Mouse (Mus musculus): ENCODE data around the gene Chd3. TPM values are rescaled to one million over a fixed set of nuclear protein-coding genes. Genes with fewer than 3 reads are reported as not detected.

The Chd3 gene
- polyA plus RNA-seq (2015; fragmentation: Nextera tagmentation; extraction: Ambion mirVana), result 56.9 and 60.3 TPM in 2 replicates

- Histone ChIP-seq H3K27me3 (ENCODE audit: control insufficient read depth, insufficient read depth, low read depth, low read length) (no peaks in the 10 kb centered on the region), H3K4me3 (ENCODE audit: low read length) (peak within 1 kb of the TSS; percentile 90), H3K4me1 (replicated peaks; ENCODE audit: control insufficient read depth, insufficient read depth, low read length) (peaks cover 45% of the 10 kb centered on the region), H3K9me3 (ENCODE audit: control insufficient read depth, low read length) (no peaks in the 10 kb centered on the region), H3K27ac (ENCODE audit: low read length) (peak within 1 kb of the TSS; percentile 100), H3K4me2 (ENCODE audit: low read depth, low read length) (peak within 1 kb of the TSS; percentile 94), H3K9ac (ENCODE audit: low read length) (peak within 1 kb of the TSS; percentile 100), H3K36me3 (ENCODE audit: control insufficient read depth, insufficient read depth, low read length) (peaks cover 7% of the 10 kb centered on the region)
- no peak for ATAC-seq (ENCODE audit: low read depth)
- 1% methylated on average over 11 of the region's 34 CpGs for WGBS
Observed at GRCm38 (mm10) chr11:69369215-69369989, at the start of gene Chd3. Gene Chd3, minus strand, starts transcription at chr11:69369406.

GRCm38 (mm10) chr11:69417449-69418384, 48.5 kb upstream of the Chd3 start:
- H3K27ac ChIP-seq (ENCODE audit: low read length), result peak overlapping the region; percentile 99
- peak; percentile 51 for ATAC-seq (ENCODE audit: low read depth)
- H3K9me3 ChIP-seq (ENCODE audit: control insufficient read depth, low read length), result no peaks in the 10 kb centered on the region
- peaks cover 56% of the 10 kb centered on the region for H3K4me1 ChIP-seq (replicated peaks; ENCODE audit: control insufficient read depth, insufficient read depth, low read length)
- H3K27me3 ChIP-seq (ENCODE audit: control insufficient read depth, insufficient read depth, low read depth, low read length), result peaks cover 8% of the 10 kb centered on the region; the same call in 1 of the 2 replicates
- H3K36me3 ChIP-seq (ENCODE audit: control insufficient read depth, insufficient read depth, low read length), result peaks cover 3% of the 10 kb centered on the region
- under 1% methylated on average over 39 of the region's 39 CpGs for WGBS
- H3K4me3 ChIP-seq (ENCODE audit: low read length), result peak overlapping the region; percentile 66
- peak overlapping the region; percentile 73 for H3K9ac ChIP-seq (ENCODE audit: low read length)
- peak overlapping the region; percentile 96 for H3K4me2 ChIP-seq (ENCODE audit: low read depth, low read length)

DNA sequence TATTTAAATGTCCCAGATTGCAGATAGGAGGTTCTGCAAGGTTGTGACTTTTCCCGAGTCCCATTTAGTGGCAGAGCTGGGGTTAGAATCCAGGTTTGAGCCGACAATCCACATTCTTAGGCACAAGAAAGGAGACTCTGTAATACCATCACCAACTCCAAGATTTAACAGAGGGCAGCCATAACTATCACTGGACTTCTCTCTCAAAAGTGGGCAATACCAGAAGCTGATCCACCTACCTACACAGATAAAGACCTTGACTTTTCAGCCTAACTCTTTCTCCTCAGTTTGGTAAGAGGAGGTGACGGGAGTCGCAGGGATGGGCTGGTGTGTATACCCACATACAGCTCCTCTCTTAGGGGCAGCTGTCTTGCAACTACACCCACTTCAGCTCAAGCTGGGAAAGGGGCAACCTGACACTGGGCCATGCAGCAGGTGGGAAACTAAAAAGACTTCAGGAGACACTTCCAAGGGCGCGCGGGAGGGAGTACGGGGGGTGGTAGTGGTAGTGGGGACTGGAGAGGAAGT, 47.8 kb upstream of the Chd3 start:
- H3K4me3 ChIP-seq (ENCODE audit: low read length), result peak overlapping the region; percentile 66
- peak overlapping the region; percentile 96 for H3K4me2 ChIP-seq (ENCODE audit: low read depth, low read length)
- H3K27me3 ChIP-seq (ENCODE audit: control insufficient read depth, insufficient read depth, low read depth, low read length), result peaks cover 8% of the 10 kb centered on the region; the same call in 1 of the 2 replicates
- H3K36me3 ChIP-seq (ENCODE audit: control insufficient read depth, insufficient read depth, low read length), result peaks cover 5% of the 10 kb centered on the region
- peak overlapping the region; percentile 53 for H3K9ac ChIP-seq (ENCODE audit: low read length)
- WGBS, result 8% methylated on average over 8 of the region's 8 CpGs
- H3K4me1 ChIP-seq (replicated peaks; ENCODE audit: control insufficient read depth, insufficient read depth, low read length), result peaks cover 63% of the 10 kb centered on the region
- H3K27ac ChIP-seq (ENCODE audit: low read length), result peak overlapping the region; percentile 99
- no peaks in the 10 kb centered on the region for H3K9me3 ChIP-seq (ENCODE audit: control insufficient read depth, low read length)
- ATAC-seq (ENCODE audit: low read depth), result no peak

DNA sequence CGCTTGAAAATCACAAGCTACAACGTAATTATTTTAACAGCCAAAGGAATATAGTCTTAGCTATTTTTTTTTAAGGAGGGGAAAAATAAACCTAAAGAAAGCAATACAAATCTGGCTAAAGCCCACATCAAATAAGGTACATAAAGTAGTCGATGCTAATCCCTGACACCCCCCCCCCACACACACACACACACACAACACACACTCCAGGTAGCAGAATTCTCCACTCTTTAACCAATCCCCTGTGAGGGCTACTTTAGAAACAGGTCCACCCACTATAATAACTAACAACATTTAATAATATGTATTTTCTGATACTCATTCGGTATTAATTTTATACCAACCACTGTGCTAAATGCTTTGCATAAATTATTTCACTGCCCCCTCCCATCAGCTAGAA, 47.3 kb upstream of the Chd3 start:
- under 1% methylated on average over 4 of the region's 4 CpGs for WGBS
- Histone ChIP-seq H3K4me3 (ENCODE audit: low read length) (peak overlapping the region; percentile 66), H3K27ac (ENCODE audit: low read length) (peak overlapping the region; percentile 99), H3K9ac (ENCODE audit: low read length) (peak overlapping the region; percentile 42), H3K4me2 (ENCODE audit: low read depth, low read length) (peak overlapping the region; percentile 96), H3K9me3 (ENCODE audit: control insufficient read depth, low read length) (no peaks in the 10 kb centered on the region), H3K36me3 (ENCODE audit: control insufficient read depth, insufficient read depth, low read length) (peaks cover 5% of the 10 kb centered on the region), H3K27me3 (ENCODE audit: control insufficient read depth, insufficient read depth, low read depth, low read length) (peaks cover 8% of the 10 kb centered on the region; the same call in 1 of the 2 replicates), H3K4me1 (replicated peaks; ENCODE audit: control insufficient read depth, insufficient read depth, low read length) (peaks cover 66% of the 10 kb centered on the region)
- no peak for ATAC-seq (ENCODE audit: low read depth)

DNA sequence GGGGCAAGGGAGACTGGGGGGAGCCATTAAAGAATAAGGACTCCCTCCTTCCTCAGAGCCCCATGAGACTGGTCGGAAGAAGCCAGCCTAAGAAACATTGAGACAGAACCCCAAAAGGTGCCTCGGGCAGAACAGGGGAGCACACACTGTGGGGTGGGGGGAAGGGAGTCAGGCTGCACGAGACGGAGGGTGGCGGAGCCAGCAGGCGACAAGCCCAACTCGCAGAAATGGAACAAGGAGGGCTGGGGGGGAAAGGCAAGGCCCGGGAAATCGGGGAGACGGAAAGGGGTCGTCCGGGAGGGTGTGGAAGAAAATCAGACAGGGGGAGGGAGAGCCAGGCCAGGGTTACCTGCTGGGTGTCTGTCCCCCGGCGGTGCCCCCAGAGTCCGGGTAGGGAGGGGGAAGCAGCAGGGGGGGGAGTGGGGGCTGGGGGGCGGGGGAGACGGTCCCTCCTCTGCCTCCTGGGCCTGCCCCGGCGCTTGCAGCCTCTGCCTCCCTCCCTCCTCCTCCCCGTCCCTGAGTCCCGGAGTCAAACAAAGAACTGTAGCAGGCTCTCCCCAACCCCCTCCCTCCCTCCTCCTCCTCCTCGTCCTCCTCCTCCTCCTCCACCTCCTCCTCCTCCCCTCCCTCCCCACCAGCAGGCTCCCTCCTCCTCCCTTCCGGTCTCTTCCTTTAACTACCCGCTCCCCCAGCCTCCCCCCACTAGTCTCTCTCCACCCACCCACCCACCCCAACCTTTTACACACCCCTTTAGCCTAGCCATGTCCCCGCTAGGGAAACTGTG, 46.7 kb upstream of the Chd3 start:
- H3K4me3 ChIP-seq (ENCODE audit: low read length), result peak overlapping the region; percentile 66
- ATAC-seq (ENCODE audit: low read depth), result peak; percentile 23
- peaks cover 60% of the 10 kb centered on the region for H3K4me1 ChIP-seq (replicated peaks; ENCODE audit: control insufficient read depth, insufficient read depth, low read length)
- WGBS, result 0% methylated on average over 16 of the region's 25 CpGs
- peak overlapping the region; percentile 96 for H3K4me2 ChIP-seq (ENCODE audit: low read depth, low read length)
- peak overlapping the region; percentile 99 for H3K27ac ChIP-seq (ENCODE audit: low read length)
- peak overlapping the region; percentile 83 for H3K9ac ChIP-seq (ENCODE audit: low read length)
- H3K36me3 ChIP-seq (ENCODE audit: control insufficient read depth, insufficient read depth, low read length), result peaks cover 5% of the 10 kb centered on the region
- no peaks in the 10 kb centered on the region for H3K9me3 ChIP-seq (ENCODE audit: control insufficient read depth, low read length)
- H3K27me3 ChIP-seq (ENCODE audit: control insufficient read depth, insufficient read depth, low read depth, low read length), result peaks cover 2% of the 10 kb centered on the region; the same call in 1 of the 2 replicates

DNA sequence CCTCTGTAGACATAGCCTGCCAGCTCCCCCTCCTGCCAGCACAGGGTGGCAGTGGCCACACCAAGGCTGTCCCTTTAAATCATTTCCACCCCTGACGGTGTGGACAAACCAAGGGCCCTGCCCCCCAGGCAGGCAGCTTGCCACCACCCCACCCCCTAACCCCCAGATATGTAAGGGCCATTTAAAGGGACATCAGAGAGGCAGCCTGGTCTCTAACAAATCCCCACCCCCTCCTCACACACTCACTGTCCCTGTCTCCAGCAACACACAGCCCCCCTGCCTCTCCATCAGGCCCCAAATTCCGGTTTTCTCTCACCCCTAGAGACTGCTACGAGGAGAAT, 46.1 kb upstream of the Chd3 start:
- peak overlapping the region; percentile 96 for H3K4me2 ChIP-seq (ENCODE audit: low read depth, low read length)
- peak overlapping the region; percentile 99 for H3K27ac ChIP-seq (ENCODE audit: low read length)
- peak; percentile 3 for ATAC-seq (ENCODE audit: low read depth)
- peaks cover 5% of the 10 kb centered on the region for H3K36me3 ChIP-seq (ENCODE audit: control insufficient read depth, insufficient read depth, low read length)
- no peaks in the 10 kb centered on the region for H3K9me3 ChIP-seq (ENCODE audit: control insufficient read depth, low read length)
- peak overlapping the region; percentile 66 for H3K4me3 ChIP-seq (ENCODE audit: low read length)
- H3K4me1 ChIP-seq (replicated peaks; ENCODE audit: control insufficient read depth, insufficient read depth, low read length), result peaks cover 55% of the 10 kb centered on the region
- 0% methylated on average over 3 of the region's 3 CpGs for WGBS
- H3K27me3 ChIP-seq (ENCODE audit: control insufficient read depth, insufficient read depth, low read depth, low read length), result no peaks in the 10 kb centered on the region
- H3K9ac ChIP-seq (ENCODE audit: low read length), result peak overlapping the region; percentile 83

DNA sequence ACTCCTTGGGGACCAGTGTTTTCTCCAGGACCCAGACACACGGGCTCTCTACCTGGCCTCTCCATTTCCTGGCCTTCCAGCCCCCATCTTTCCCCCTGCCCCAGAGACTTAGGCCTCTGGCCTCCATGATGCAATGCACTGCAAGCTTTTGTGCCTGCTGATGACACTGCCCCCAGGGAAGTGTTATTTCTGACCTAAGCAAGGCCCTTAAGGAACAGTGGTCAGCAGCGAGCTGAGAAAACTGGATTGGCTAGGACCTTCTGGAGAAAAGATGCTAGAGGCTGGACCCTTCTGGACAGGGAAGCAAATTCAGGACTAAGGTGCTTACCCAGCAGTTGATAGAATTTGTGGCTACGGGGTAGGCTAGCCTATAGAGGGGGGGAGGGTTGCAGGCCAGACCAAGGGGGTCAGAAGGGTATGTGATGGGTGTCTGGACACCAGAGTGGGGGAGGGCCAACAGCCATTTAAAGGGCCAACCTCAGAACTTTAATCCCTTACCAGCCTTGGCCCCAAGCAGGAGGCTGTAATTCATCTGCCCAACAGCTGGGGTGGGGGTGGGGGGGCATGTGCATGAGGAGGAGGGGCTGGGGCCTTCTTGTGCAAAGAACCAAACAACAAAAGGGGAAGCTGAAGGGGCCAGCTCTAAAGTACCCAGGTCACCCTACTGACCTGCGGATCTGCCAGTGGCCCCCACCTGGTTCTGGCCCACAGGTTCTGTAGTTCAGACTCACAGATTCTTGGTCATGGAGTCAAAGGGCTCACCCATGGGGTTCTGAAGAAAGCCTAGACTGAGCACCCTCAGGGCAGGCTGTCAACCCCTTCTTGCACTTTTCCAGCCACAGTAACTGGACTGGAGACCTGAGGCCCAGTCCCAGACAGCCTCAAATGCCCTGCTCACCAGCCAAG, 45.5 kb upstream of the Chd3 start:
- Histone ChIP-seq H3K9ac (ENCODE audit: low read length) (peak overlapping the region; percentile 83), H3K36me3 (ENCODE audit: control insufficient read depth, insufficient read depth, low read length) (peaks cover 5% of the 10 kb centered on the region), H3K27me3 (ENCODE audit: control insufficient read depth, insufficient read depth, low read depth, low read length) (no peaks in the 10 kb centered on the region), H3K4me2 (ENCODE audit: low read depth, low read length) (peak overlapping the region; percentile 96), H3K9me3 (ENCODE audit: control insufficient read depth, low read length) (no peaks in the 10 kb centered on the region), H3K27ac (ENCODE audit: low read length) (peak overlapping the region; percentile 99), H3K4me1 (replicated peaks; ENCODE audit: control insufficient read depth, insufficient read depth, low read length) (peaks cover 51% of the 10 kb centered on the region), H3K4me3 (ENCODE audit: low read length) (peak overlapping the region; percentile 66)
- ATAC-seq (ENCODE audit: low read depth), result no peak
- WGBS, result 19% methylated on average over 4 of the region's 4 CpGs
